Mouse (Mus musculus): ENCODE measurements around the gene Pim2.

Pim2 gene

GRCm38 (mm10) chrX:7878007-7878419 is at the start of gene Pim2:
TSS of gene Pim2 (plus strand) at chrX:7878262.
- peak; percentile 92 for DNase-seq (ENCODE audit: low spot score)

GRCm38 (mm10) chrX:7837146-7837545 is 40.9 kb upstream of the Pim2 start:
- no peak for DNase-seq (ENCODE audit: low spot score)

GRCm38 (mm10) chrX:7840842-7841162 is 37.3 kb upstream of the Pim2 start:
- no peak for DNase-seq (ENCODE audit: low spot score)

GRCm38 (mm10) chrX:7841163-7842162 is 36.6 kb upstream of the Pim2 start, which contains the start of gene Otud5:
TSS of gene Otud5 (plus strand) at chrX:7841364.
- peak; percentile 97 for DNase-seq (ENCODE audit: low spot score)

- DNase-seq (ENCODE audit: low spot score), result peak; percentile 41
Measured at GRCm38 (mm10) chrX:7842318-7842717, 35.7 kb upstream of the Pim2 start.

GRCm38 (mm10) chrX:7847845-7848244 is 30.2 kb upstream of the Pim2 start:
- DNase-seq (ENCODE audit: low spot score), result no peak

GRCm38 (mm10) chrX:7854578-7854977 is 23.5 kb upstream of the Pim2 start:
- peak; percentile 58 for DNase-seq (ENCODE audit: low spot score)

GRCm38 (mm10) chrX:7859191-7859753 is 18.8 kb upstream of the Pim2 start:
- DNase-seq (ENCODE audit: low spot score), result no peak

- DNase-seq (ENCODE audit: low spot score), result no peak
Measured at GRCm38 (mm10) chrX:7863181-7863580, 14.9 kb upstream of the Pim2 start.

- DNase-seq (ENCODE audit: low spot score), result no peak
Measured at GRCm38 (mm10) chrX:7864551-7864950, 13.5 kb upstream of the Pim2 start.

GRCm38 (mm10) chrX:7865343-7865742 is 12.7 kb upstream of the Pim2 start:
- peak; percentile 79 for DNase-seq (ENCODE audit: low spot score)

- no peak for DNase-seq (ENCODE audit: low spot score)
Measured at GRCm38 (mm10) chrX:7865786-7866185, 12.3 kb upstream of the Pim2 start.

GRCm38 (mm10) chrX:7867141-7867540 is 10.9 kb upstream of the Pim2 start:
- DNase-seq (ENCODE audit: low spot score), result no peak

GRCm38 (mm10) chrX:7868506-7868905 is 9.6 kb upstream of the Pim2 start:
- no peak for DNase-seq (ENCODE audit: low spot score)

GRCm38 (mm10) chrX:7869826-7870225 is 8.2 kb upstream of the Pim2 start:
- no peak for DNase-seq (ENCODE audit: low spot score)

- peak; percentile 46 for DNase-seq (ENCODE audit: low spot score)
Measured at GRCm38 (mm10) chrX:7878495-7878894, 433 bp downstream of the Pim2 start.

GRCm38 (mm10) chrX:7879819-7880218 is 1.8 kb downstream of the Pim2 start:
- peak; percentile 71 for DNase-seq (ENCODE audit: low spot score)

- peak; percentile 68 for DNase-seq (ENCODE audit: low spot score)
Measured at GRCm38 (mm10) chrX:7883841-7884567, 5.9 kb downstream of the Pim2 start, which contains the start of gene Slc35a2. TSS of gene Slc35a2 (plus strand) at chrX:7884028.

- DNase-seq (ENCODE audit: low spot score), result peak; percentile 20
Measured at GRCm38 (mm10) chrX:7898211-7898610, 20.1 kb downstream of the Pim2 start.

- peak; percentile 88 for DNase-seq (ENCODE audit: low spot score)
Measured at GRCm38 (mm10) chrX:7898880-7899874, 21.1 kb downstream of the Pim2 start, which contains the start of the genes Pqbp1 and Timm17b. TSS of gene Pqbp1 (minus strand) at chrX:7899269. TSS of gene Timm17b (plus strand) at chrX:7899357.

- DNase-seq (ENCODE audit: low spot score), result no peak
Measured at GRCm38 (mm10) chrX:7904441-7904840, 26.4 kb downstream of the Pim2 start.
